Mouse (Mus musculus): Measurements from ENCODE around the gene Polr2a.
"Not testable (repeated sequence)": the region's sequence is repeated elsewhere in the genome, so short reads cannot be mapped to it uniquely, and the experiment has no call there.

The Polr2a gene

DNA sequence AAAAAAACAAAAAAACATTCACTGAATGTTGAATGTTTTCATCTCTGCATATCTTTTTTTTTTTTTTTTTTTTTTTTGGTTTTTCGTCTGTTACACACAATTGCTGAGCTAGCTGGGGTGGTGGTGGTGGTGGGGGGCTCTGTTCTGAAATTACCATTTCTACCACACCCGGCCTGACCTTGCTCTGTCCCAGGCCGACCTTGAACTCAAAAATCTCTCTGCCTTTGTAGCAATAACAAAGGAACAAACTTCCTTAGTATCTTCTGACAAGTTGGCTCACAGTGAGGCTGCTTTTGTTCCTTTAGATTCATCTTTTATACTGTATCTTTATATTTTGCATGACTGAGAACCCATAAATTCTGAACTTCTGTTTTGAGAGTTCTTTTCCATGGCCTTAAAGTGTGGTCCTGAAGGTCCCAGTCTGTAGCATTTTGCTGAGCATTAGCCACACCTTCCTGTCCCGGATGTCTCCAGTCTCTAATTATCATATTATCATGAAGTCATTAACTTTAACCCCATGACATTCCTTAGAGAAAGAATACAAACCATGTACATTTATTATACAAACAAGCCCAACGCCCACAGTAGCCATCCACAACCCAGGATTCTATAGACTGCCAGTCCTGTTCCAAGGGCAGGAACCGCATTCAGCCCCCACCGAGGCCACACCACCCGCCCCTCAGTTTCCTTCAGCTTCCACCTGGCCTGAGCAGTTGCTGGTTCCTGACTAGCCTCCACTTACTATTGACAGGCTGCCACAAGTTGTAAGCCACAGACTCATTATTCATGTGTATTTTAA lies 54.4 kb downstream of the Polr2a start:
- DNase-seq (ENCODE audit: low spot score): no peak

DNA sequence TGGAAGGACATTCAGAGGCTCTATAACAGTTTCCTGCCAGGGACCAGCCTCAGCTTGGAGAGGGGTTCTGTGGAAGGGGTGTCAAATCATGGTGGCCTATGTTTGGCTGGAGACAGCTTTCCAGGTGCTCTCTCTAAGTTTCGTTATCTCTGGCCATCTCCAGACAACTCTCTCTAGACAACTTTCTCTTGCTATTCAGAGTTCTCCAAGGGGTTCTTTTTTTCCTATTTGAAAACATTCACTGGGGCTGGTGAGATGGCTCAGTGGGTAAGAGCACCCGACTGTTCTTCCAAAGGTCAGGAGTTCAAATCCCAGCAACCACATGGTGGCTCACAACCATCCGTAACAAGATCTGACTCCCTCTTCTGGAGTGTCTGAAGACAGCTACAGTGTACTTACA lies 55.1 kb downstream of the Polr2a start:
- DNase-seq (ENCODE audit: low spot score): not testable (repeated sequence)

DNA sequence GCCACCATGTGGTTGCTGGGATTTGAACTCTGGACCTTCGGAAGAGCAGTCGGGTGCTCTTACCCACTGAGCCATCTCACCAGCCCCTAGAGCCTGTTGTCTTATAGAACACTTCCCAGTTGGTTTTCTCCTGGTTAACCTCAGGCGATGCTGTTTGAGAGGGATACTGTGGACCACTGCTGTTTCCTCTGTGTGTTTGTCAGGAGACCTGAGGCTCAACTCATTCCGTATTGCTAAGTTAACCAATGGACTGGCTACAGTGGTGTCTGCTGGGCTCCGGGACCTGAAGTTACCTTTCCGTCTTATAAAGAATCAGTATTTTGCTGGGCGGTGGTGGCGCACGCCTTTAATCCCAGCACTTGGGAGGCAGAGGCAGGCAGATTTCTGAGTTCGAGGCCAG lies 55.6 kb downstream of the Polr2a start:
- not testable (repeated sequence) for DNase-seq (ENCODE audit: low spot score)

DNA sequence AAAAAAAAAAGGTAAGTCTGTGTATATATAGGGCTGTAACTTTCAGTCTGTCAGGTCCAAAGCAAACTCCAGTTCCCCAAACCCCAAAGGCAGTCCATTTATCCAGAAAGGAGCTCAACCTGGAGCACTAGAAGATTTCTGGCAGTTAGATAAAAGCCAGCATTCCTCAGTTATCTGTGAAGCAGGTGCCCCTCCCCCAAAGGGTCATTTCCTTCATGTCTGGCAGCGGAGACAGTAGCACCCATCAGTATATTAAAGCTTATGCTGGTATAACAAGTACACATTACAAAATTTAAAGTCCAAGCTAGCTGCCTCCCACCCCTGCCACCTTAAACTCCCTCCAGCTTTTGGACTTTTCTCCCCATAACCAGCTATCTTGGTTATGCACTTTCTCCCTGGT lies 58.8 kb downstream of the Polr2a start:
- DNase-seq (ENCODE audit: low spot score): no peak

DNA sequence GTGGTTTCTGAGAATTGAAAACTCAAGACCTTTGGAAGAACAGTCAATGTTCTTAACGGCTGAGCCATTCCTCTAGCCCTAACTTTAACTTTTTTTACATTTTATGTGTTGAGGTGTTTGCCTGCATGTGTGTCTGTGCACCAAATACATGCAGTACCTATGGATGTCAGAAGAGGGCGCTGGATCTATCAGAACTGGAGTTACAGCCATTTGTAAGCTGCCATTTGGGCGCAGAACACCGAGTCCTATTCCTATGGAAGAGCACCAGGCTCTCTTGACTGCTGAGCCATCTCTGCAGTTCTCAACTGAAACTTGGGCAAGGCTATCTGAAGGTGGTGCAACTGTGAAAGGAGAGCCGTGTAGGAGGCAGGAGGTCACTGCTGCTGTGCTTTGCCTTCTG lies 59.9 kb downstream of the Polr2a start:
- no peak for DNase-seq (ENCODE audit: low spot score)

DNA sequence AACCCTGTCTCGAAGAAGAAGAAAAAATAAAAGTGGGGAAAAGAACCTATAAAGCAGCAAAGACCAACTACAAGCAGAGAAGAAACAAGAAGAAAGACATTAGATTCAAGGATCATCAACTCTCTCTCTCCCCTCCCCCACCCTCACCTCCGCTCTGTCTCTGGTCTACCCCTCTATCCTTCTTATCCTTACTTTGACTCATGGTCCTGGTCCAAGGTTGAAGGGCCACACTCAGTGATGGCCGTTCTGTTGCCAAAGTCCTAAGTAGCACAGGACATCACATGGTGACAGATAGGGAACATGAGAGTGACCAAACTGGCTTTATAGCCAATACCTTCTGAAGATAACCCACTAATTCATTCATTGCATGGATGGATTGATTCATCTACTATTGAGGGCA lies 61.0 kb downstream of the Polr2a start:
- no peak for DNase-seq (ENCODE audit: low spot score)

DNA sequence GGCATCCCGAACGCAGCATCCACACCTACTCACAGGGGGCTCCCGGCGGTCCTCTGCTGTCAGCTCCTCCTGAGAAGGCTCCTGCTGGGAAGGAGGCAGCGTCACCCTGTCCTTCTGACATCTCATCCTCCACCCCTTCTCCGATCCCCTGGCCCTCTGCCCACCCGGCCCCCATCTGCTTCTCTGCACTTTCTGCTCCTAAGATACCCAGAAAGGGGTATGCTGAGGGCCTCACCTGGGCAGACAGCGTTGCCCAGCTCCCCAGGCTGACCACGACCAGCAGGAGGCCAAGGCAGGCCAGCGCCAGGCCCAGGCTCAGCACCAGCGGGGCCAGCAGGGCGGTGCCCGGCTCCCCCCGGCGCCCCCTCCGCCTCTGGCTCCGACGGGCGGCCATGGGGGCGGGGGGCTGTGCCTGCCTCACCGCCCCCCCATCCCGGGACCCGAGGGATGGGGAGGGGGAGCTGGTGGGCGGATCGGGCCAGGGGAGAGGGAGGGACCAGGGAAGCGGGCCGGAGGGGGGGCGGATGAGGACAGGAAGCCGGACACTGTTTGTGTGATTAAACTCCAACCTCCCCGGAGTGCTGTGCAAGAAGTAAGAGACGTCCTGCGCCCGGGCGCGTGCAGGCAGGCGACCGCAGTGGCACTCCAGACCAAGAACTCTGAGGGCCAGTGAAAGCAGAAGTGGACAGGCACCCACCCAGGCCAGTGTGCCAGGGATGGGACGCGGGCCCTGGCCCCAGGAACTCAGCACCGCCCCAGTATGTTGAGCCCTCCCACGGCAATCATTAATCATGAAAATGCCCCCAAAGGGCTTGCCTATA lies 62.9 kb downstream of the Polr2a start, which contains the start of the genes Tnfsf12 and Tnfsfm13:
Gene Tnfsf12, minus strand, starts transcription at position 489 of the 821 bp plus-strand sequence.
Gene Tnfsfm13, minus strand, starts transcription at position 738 of the 821 bp plus-strand sequence.
- peak; percentile 54 for DNase-seq (ENCODE audit: low spot score)

DNA sequence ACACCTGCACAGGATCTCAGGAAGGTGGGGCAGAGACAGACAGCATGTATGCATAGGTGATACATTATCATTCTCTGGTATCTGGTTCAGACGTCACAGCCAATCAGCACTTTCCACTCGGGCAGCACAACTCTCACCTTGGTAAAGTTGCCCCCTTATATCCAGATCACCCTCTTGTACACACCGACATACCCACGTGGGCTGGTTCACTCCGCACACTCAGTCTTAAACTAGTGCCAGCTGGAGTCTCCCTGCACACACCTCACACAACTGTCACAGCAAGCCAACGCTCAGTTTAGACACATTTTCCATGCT lies 63.4 kb downstream of the Polr2a start:
- no peak for DNase-seq (ENCODE audit: low spot score)

DNA sequence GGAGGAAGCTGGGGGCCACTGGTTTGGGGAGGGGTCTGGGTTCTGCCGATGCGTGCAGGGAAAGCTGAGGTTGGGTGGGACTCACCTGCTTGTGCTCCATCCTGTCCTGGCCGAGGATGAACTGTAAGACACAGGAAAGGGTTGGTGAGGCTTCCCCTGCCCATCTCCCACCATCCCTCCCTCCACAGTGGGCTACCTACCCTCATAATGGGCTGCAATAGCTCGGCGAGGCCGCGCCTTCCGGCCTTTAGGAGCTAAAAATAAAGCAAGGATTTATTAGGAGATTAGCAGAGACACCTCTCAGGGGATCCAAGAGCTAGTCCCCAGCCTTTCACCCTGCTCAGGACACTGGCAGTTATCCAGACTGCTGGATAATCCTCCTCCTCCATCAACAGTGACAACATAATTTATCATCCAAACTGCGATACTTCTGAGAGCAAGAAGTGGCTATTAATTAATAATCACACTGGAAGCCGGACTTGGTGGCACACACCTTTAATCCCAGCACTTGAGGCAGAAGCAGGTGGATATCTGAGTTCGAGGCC lies 64.9 kb downstream of the Polr2a start:
- DNase-seq (ENCODE audit: low spot score): no peak

DNA sequence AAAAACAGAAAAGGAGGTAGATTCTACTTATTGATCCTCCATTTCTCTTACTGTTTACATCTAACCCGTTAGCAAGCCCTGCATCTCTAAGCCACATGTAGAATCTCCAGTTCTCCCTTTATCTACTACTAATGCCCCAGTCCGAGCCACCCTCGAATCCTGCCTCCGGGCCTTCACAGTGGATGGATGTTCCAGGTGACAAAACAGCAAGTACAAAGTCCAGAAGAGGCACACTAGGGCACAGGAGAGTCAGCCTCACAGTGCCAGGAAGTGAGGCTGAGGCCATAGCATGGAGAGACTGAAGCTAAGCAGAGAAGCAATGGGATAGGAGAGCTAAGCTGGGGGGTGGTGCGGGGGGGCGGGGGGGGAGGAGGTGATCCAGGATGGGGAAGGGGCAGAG lies 65.6 kb downstream of the Polr2a start:
- DNase-seq (ENCODE audit: low spot score): no peak

DNA sequence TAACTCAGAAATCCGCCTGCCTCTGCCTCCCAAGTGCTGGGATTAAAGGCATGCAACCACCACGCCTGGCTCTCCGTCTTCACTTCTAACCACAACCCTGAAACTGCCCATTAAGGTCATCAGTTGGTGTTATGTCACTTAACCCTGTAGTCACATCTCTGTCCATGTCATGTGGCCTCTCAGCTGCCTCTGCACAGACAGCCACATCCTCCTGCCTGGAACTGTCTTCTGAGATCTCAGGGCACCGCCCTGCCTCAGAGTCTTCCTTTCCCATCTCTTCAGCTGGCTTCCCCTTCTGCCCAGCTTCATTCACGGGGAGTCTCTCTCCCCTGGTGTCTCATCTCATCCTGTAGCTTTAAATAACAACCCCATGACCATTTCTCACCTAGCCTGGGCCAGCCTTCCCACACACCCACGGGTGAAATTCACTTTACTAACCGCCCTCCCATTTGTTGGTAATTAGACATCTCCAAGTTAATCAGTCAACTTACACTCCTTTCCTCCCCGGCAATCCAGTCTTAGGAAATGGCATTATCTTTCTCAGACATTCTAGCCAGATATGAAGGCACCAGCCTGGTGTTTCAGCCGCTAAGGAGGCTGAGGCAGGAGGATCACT lies 66.1 kb downstream of the Polr2a start:
- no peak for DNase-seq (ENCODE audit: low spot score)

DNA sequence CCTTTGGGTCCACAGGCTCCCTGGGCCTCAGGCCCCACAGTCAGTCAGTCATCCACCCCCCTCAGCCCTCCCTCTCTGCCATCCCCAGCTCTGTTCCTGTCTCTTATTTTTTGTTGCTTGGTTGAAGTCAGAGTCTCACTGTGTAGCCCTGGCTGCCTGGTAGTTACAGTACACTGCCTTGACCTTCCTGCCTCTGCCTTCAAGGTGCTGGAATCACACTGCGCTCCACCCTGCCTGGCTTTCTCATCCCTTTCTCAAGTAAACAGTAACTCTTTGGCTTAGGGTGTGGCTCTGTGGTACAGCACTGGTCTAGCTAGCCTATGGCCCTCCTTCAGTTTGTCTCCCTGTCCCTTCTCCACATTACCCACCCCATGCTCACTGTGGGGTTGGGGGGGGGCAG lies 68.5 kb downstream of the Polr2a start:
- DNase-seq (ENCODE audit: low spot score): no peak

DNA sequence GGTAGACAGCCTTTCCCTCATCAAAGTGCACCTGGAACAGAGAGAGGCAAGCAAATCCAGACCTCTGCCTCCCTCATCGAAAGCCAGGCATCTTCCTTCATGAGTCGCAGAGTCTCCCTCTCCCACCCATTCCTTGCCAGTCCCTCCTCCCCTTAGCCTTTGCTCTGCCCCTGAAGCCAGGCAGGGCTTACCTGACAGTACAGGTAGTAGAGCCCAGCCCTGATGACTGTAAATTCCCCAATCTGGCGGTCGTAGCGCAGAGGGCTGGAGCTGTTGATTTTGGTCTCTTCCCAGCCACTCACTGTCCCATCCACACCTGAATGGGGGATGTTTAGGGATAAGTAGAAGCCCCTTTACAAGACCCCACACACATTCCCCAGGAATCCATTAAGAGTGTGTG lies 71.4 kb downstream of the Polr2a start:
- no peak for DNase-seq (ENCODE audit: low spot score)

DNA sequence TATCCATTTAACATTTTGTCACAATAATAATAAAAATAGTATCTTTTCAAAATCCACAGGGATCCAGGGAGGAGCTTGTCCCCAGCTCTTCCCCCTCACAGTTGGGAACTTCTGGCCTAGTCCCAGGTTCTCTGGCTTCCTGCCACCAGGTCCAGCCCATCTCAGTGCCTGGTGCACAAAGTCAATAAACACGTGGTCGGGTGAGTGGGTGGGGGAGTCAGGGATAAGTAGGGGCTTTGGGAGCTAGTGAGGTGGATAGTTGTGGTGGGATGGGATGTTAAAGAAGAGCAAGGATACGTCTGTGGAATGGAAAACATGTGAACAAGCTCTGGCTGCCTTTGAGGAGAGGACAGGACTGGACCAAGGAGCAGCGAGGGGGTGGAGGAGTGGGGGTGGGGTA lies 72.1 kb downstream of the Polr2a start:
- no peak for DNase-seq (ENCODE audit: low spot score)

DNA sequence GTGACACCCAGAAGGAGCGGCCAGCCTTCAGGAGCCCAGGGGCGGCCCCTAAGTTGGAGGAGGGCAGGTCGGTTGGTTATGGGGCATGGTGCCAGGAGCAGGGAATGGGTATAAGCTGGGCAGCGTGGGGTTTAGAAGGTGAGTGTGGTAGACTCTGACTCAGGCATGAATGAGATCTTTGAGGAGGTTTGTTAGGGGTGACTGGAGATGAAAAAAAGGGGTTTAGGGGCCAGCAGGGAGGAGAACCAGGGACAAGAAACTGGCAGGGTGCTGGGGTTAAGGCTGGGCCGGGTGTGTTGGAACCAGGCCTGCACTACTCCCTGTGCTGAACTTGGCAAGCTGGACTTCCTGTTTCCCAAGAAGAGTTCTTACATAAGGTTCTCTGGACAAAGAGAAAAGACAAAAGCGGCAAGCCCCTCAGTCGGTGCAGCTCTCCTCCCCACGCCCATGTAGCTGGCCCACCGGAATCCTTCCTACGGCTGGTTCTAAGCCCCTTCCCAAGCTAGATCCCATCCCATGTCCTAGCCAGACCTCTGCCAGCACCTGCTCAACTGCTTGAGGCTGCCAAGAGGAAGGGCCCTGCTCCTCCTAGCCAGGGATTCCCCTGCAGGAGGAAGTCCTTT lies 72.8 kb downstream of the Polr2a start, which contains the start of gene Tnfsf13:
Gene Tnfsf13, minus strand, starts transcription at position 259 of the 623 bp plus-strand sequence.
- no peak for DNase-seq (ENCODE audit: low spot score)

DNA sequence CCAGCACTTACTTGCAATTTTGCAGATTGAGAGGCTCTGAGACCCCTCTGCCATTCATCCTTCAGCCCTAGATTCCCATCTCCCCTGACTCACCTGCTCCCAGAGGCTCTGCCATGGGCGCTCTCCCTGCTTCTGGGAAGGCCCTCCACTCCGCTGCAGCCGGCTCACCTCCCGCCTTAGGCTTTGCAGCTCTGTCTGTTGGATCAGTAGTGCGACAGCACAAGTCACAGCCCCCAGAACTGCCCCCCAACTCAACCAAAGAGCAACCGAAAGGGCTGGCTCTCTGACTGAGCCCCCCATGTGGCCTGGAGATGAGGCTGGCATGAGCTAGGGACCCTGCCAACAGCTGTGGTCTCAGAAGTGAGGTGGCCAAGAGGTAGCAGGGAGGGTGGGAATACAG lies 73.5 kb downstream of the Polr2a start:
- no peak for DNase-seq (ENCODE audit: low spot score)

DNA sequence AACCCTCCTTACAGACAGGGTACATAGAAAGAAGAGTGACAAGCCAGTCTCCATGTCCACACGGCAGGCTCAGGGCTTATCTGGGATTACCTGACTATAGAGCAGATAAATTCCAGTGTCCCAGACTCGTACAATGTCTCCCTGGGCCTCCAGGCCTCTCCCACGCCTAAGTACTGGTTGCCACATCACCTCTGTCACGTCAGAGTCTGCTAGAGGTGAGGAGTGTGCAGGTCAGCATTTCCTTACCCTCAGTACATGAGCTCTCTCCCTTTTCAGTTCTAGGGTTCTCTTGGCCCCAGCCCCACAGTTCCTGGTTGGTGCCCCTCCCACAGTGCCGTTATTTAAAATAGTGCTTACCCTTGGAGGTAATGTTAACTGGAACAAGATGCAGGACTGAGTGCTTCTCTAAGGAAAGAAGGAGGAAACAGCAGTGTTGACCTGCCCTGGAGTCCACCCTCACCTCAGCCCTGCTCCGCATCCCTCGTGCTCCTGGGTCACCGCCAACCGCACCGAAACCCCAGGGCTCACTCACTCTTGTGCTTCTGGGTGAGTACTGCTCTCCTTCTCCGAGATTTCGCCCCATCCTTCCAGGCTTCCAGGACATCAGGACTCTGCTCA lies 74.2 kb downstream of the Polr2a start:
- no peak for DNase-seq (ENCODE audit: low spot score)

All from embryo, embryonic 10 days (tissue).